Mouse (Mus musculus) liver, embryonic 14.5 days (tissue): ENCODE measurements around the gene Ccser1. TPM values are rescaled to one million over a fixed set of nuclear protein-coding genes. Genes with fewer than 3 reads are reported as not detected.

Source experiments
- ATAC-seq: fragments of 200-750 bp; cut with Nextera tagmentation; 2 replicates; pipeline ENCODE4 v1.8.0; 2017; ENCODE audit warnings: moderate number of reproducible peaks, mild to moderate bottlenecking, moderate library complexity; ENCODE audit not compliant: insufficient read depth
- DNase-seq, 3 experiments: peaks; one replicate each; pipeline ENCODE4 v3.0.0-alpha.2; 2012 to 2013; ENCODE audit warnings: low read depth in 3 of 3, low spot score in 3 of 3
- H3K27ac ChIP-seq: fragments of 300-500 bp; sonication (generic); 2 replicates; pipeline ENCODE4 v1.5.1; 2014; ENCODE audit warnings: moderate library complexity, mild to moderate bottlenecking, control low read depth, inconsistent platforms
- H3K27me3 ChIP-seq: fragments of 300-500 bp; sonication (generic); 2 replicates; pipeline ENCODE4 v1.6.1; 2014; ENCODE audit warnings: mild to moderate bottlenecking, low read length, moderate library complexity; ENCODE audit not compliant: control insufficient read depth, insufficient read depth
- H3K36me3 ChIP-seq: fragments of 300-500 bp; sonication (generic); replicated peaks from 2 replicates; pipeline ENCODE4 v1.6.1; 2014; ENCODE audit warnings: low read depth; ENCODE audit not compliant: control insufficient read depth, insufficient read depth
- H3K4me1 ChIP-seq, 2 experiments: fragments of 200-500 bp in 1 of 2; fragments of 300-500 bp in 1 of 2; sonication (generic) in 1 of 2; replicated peaks; 2 replicates each; pipeline ENCODE4 v1.6.1; 2012 to 2014; ENCODE audit warnings: antibody characterized with exemption in 1 of 2, inconsistent platforms in 1 of 2, low read length in 1 of 2; ENCODE audit not compliant: control insufficient read depth in 2 of 2, insufficient read depth in 2 of 2
- H3K4me2 ChIP-seq: fragments of 300-500 bp; sonication (generic); 2 replicates; pipeline ENCODE4 v1.6.1; 2014; ENCODE audit warnings: low read depth, mild to moderate bottlenecking, control low read depth, moderate library complexity
- H3K4me3 ChIP-seq, 2 experiments: fragments of 200-500 bp in 1 of 2; fragments of 300-500 bp in 1 of 2; sonication (generic) in 1 of 2; 2 replicates each; pipeline ENCODE4 v1.5.1; 2012 to 2014; ENCODE audit warnings: low read depth in 2 of 2, low read length in 2 of 2, mild to moderate bottlenecking in 2 of 2, control low read depth in 1 of 2, inconsistent platforms in 1 of 2, moderate library complexity in 1 of 2; ENCODE audit not compliant: insufficient read depth in 1 of 2
- H3K9ac ChIP-seq: fragments of 300-500 bp; sonication (generic); replicated peaks from 2 replicates; pipeline ENCODE4 v1.6.1; 2014; ENCODE audit warnings: mild to moderate bottlenecking, control low read depth, moderate library complexity
- H3K9me3 ChIP-seq: fragments of 300-500 bp; sonication (generic); 2 replicates; pipeline ENCODE4 v1.6.1; 2016; ENCODE audit warnings: low read length, mixed read lengths; ENCODE audit not compliant: control insufficient read depth
- CTCF ChIP-seq: IDR thresholded peaks from 2 replicates; pipeline ENCODE4 v1.5.1; 2016; ENCODE audit warnings: antibody characterized with exemption, low read depth, control low read depth
- EP300 ChIP-seq: IDR thresholded peaks from 2 replicates; pipeline ENCODE4 v1.6.1; 2016; ENCODE audit warnings: antibody characterized with exemption, low read depth
- WGBS: fragments of 180-500 bp; shearing (Covaris S2); extraction: QIAGEN DNeasy Blood & Tissue Kit; methylation state at CpG from one replicate; pipeline ENCODE4 v1.1.7; 2014; ENCODE audit not compliant: insufficient replicate concordance; 5-methylcytosine and 5-hydroxymethylcytosine counted together
- polyA plus RNA-seq, 2 experiments: library from polyadenylated mRNA; depleted of rRNA in 1 of 2; stranded (reverse) in 1 of 2; unstranded in 1 of 2; fragments of >200 nt; fragmentation: Nextera tagmentation in 1 of 2; extraction: Ambion mirVana in 1 of 2; gene quantifications; 2 replicates each; pipeline versions ENCODE4 v1.2.1 to v1.2.3; 2012 to 2014

Ccser1 gene
- 0.02 and 0.09 TPM in 2 replicates for polyA plus RNA-seq (2012; rRNA removed)
- 0.09 TPM in 1 of 2 replicates, not detected in the other for polyA plus RNA-seq (2014; fragmentation: Nextera tagmentation; extraction: Ambion mirVana)

DNA sequence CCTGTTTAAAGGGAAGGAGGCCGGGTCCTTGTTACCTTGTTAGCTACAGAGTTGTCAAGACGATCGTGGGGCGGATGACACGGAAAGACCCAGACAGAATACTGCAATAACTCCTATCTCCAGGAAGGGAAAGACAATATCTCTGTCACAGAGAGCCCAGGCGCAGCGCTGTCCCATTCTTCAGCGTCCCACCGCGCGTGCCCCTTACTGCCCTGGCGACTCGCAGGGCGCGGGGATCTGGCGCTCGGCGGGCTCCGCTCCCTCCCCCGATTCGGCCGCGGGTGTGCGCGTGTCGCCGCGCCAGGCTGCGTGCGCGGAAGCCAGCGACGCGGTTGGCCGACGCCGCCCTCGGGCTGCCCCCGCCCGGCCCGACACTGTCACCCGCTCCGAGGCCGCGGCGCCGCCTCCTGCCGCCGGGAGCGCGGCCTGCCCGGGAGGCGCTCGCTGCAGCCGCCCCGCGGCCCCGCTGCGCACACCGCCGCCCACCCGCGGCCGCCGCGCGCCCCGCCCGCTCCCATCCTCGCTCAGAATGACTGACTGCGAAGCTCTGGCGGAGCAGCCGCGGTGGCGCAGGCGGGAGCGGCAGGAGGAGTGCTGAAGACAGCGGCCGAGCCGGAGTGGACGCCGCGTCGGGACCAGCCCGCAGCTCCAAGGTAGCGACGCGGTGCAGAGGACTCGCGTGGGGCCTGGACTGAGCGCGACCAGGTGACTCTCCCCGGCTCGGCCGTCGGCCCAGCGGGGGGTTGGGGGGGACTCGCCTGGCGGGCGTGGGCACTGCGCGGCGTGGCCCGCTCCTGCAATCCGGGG lies at the start of gene Ccser1:
Gene Ccser1, plus strand, starts transcription at position 376 of the 807 bp plus-strand sequence.
- Histone ChIP-seq H3K4me1 (no peaks in the 10 kb centered on the region), H3K27ac (no peak within 1 kb of the TSS), H3K4me2 (peak within 1 kb of the TSS; percentile 68), H3K4me3 (peak within 1 kb of the TSS; percentile 9 to 48), H3K9ac (no peak within 1 kb of the TSS), H3K36me3 (no peaks in the 10 kb centered on the region), H3K27me3 (peaks cover 30% of the 10 kb centered on the region), H3K9me3 (no peaks in the 10 kb centered on the region)
- no peak for DNase-seq
- ATAC-seq: peak; percentile 57
- WGBS: under 1% methylated on average over 94 of the region's 105 CpGs
- no peak for TF ChIP-seq CTCF
- TF ChIP-seq EP300: no peak

DNA sequence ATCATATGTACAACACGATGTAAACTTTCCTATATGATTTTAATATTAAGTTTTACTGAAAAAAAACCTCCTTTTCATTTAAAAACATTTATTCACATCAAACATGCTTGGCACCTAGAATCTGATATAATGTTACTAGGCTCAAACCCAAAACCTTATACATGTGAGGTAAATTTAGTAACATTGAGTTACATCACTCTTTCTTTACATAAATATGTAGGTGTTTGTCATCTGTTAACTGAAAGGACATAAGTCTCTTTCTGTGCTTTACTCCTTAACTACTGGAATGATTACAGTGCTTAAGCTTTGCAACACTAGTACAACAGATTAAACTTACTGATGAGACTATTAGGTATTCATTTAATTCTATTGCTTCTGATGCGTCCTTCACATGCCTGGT lies 43.7 kb upstream of the Ccser1 start:
- TF ChIP-seq EP300: no peak
- no peak for TF ChIP-seq CTCF
- DNase-seq (no peak), ATAC-seq (no peak)
- no peak overlapping the region for H3K27ac ChIP-seq
- no peak overlapping the region for H3K9ac ChIP-seq
- no peak overlapping the region for H3K4me2 ChIP-seq
- no peaks in the 10 kb centered on the region for H3K36me3 ChIP-seq
- 56% methylated on average over 2 of the region's 2 CpGs for WGBS
- H3K4me1 ChIP-seq: no peaks in the 10 kb centered on the region
- no peaks in the 10 kb centered on the region for H3K27me3 ChIP-seq
- H3K4me3 ChIP-seq: no peak overlapping the region
- H3K9me3 ChIP-seq: no peaks in the 10 kb centered on the region

DNA sequence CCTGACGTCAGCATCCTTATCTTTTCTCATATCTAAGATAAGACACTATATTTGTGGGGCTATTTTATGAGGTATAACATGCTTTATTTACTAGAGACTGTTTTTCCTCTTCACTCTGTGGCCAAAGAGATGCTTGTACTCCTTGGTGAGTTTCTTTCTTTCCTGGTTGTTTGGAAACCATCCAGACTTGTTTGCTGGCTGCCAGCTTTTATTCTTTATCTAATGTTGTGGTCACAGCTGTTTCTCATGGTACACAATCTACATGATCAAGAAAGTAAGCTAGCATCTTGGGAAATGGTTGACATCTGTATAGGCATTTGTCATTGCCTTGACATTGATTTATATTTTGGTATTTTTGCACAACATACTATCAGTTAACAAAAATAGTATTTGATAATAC lies 37.1 kb upstream of the Ccser1 start:
- no peaks in the 10 kb centered on the region for H3K4me1 ChIP-seq
- 24% methylated on average over 1 of the region's 1 CpGs for WGBS
- no peaks in the 10 kb centered on the region for H3K9me3 ChIP-seq
- H3K27ac ChIP-seq: no peak overlapping the region
- TF ChIP-seq CTCF (no peak), EP300 (no peak)
- ATAC-seq (no peak), DNase-seq (no peak)
- no peaks in the 10 kb centered on the region for H3K36me3 ChIP-seq
- no peak overlapping the region for H3K4me3 ChIP-seq
- no peak overlapping the region for H3K4me2 ChIP-seq
- no peaks in the 10 kb centered on the region for H3K27me3 ChIP-seq
- no peak overlapping the region for H3K9ac ChIP-seq

DNA sequence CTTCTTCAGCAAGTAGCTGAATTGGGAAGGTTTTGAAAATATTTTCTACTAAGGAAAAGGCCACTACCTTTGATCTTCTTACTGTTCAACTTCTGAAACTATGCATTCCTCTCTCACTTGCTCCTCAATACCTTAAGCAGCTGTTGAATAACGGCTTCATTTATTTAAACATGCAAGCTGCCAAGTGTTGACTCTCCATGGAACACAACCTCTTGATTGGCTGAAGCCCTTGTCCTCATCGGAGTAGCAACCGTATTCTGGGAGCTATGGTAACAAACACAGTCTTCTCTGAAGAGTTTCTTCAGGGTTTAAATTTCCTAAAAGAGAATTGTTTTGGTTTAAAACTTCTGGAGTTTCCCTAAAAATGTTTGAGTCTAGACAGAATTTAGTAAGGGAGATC lies 27.2 kb upstream of the Ccser1 start:
- 63% methylated on average over 3 of the region's 3 CpGs for WGBS
- H3K9ac ChIP-seq: no peak overlapping the region
- no peaks in the 10 kb centered on the region for H3K36me3 ChIP-seq
- no peak overlapping the region for H3K4me2 ChIP-seq
- no peaks in the 10 kb centered on the region for H3K9me3 ChIP-seq
- no peaks in the 10 kb centered on the region for H3K27me3 ChIP-seq
- H3K27ac ChIP-seq: no peak overlapping the region
- no peak overlapping the region for H3K4me3 ChIP-seq
- TF ChIP-seq CTCF (no peak), EP300 (no peak)
- ATAC-seq: no peak
- H3K4me1 ChIP-seq: no peaks in the 10 kb centered on the region
- no peak for DNase-seq

DNA sequence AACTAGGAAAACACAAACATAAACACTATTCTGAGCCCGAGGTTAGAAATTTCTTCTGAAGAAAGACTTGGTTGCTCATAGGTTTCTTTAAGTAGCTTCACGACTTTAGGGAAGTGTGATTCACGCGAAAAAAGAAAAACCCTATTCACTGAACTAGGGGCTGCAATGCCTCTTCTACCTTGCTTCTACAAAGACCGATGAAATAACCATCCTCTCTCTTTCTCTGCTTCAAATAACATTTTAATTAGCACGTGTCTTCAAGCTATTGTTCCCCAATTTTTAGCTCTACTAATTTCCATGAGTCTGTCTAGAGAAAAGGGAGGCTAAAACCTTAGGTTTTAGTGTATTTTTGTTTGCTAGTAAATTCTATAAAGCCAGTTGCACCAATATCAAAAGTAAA lies 25.5 kb upstream of the Ccser1 start:
- no peak for DNase-seq
- Histone ChIP-seq H3K4me3 (no peak overlapping the region), H3K4me1 (no peaks in the 10 kb centered on the region), H3K36me3 (no peaks in the 10 kb centered on the region), H3K27me3 (no peaks in the 10 kb centered on the region), H3K9ac (no peak overlapping the region), H3K9me3 (no peaks in the 10 kb centered on the region), H3K27ac (no peak overlapping the region), H3K4me2 (no peak overlapping the region)
- 45% methylated on average over 6 of the region's 6 CpGs for WGBS
- no peak for ATAC-seq
- TF ChIP-seq EP300: no peak
- no peak for TF ChIP-seq CTCF
